Mouse (Mus musculus): Measurements from ENCODE around the gene Rad9b.

The Rad9b gene

GRCm38 (mm10) chr5:122285029-122285766 is 68.8 kb downstream of the Rad9b start:
- CTCF ChIA-PET: interaction anchor here (0.6 to 1.4 kb wide), 11 partner anchors 11 to 460 kb away, joined by 3 to 4 read pairs (median 3); partner anchors contain the start of genes Rad9b (in 1 of the 4) and Tctn1 (in 1 of the 4)
- POLR2A ChIA-PET: interaction anchor here (0.5 to 5.8 kb wide), 36 partner anchors 8 to 1861 kb away, joined by 3 to 65 read pairs (median 4); partner anchors contain the start of gene Tctn1 (in 2 of the 4)

- CTCF ChIA-PET: interaction anchor here in 1 of 4 experiments (1.4 kb wide), 1 partner anchor 59 kb away, joined by 4 read pairs; no protein-coding TSS in a partner anchor
Measured at GRCm38 (mm10) chr5:122284183-122285028, 69.6 kb downstream of the Rad9b start, which contains the start of gene Pptc7. Gene Pptc7 (plus strand): TSS chr5:122284365.

GRCm38 (mm10) chr5:122283828-122284182 is 70.2 kb downstream of the Rad9b start:
- CTCF ChIA-PET: no interaction called here
- POLR2A ChIA-PET: interaction anchor here in 2 of 4 experiments (0.8 to 1.4 kb wide), 3 partner anchors 8 to 176 kb away, joined by 3 to 5 read pairs (median 3); no protein-coding TSS in a partner anchor

More at GRCm38 (mm10) chr5:122284183-122285028, 69.6 kb downstream of the Rad9b start, which contains the start of gene Pptc7:
- POLR2A ChIA-PET: interaction anchor here in 3 of 4 experiments (0.5 to 5.8 kb wide), 15 partner anchors 8 to 1860 kb away, joined by 3 to 65 read pairs (median 4); partner anchors contain the start of gene Tctn1 (in 1 of the 3)

- POLR2A ChIA-PET: interaction anchor here in 3 of 4 experiments (0.7 to 2.4 kb wide), 5 partner anchors 12 to 67 kb away, joined by 3 to 9 read pairs (median 6); no protein-coding TSS in a partner anchor
Measured at GRCm38 (mm10) chr5:122280827-122281462, 73.1 kb downstream of the Rad9b start.

GRCm38 (mm10) chr5:122280422-122280826 is 73.6 kb downstream of the Rad9b start:
- ChIA-PET POLR2A (interaction anchor here in 3 of 4 experiments (0.7 to 2.4 kb wide), 5 partner anchors 13 to 239 kb away, joined by 3 to 9 read pairs (median 6); no protein-coding TSS in a partner anchor), CTCF (interaction anchor here in 1 of 4 experiments (1.0 kb wide), 1 partner anchor 16 kb away, joined by 4 read pairs; the partner anchor contains the start of gene Tctn1)

More at GRCm38 (mm10) chr5:122280827-122281462, 73.1 kb downstream of the Rad9b start:
- CTCF ChIA-PET: interaction anchor here in 2 of 4 experiments (0.6 to 1.0 kb wide), 2 partner anchors 11 to 17 kb away, joined by 3 to 4 read pairs; partner anchors contain the start of gene Tctn1 (in 1 of the 2)

- ChIA-PET POLR2A (interaction anchor here in 3 of 4 experiments (0.7 to 2.4 kb wide), 4 partner anchors 13 to 239 kb away, joined by 3 to 9 read pairs (median 6); no protein-coding TSS in a partner anchor), CTCF (interaction anchor here in 1 of 4 experiments (1.0 kb wide), 1 partner anchor 16 kb away, joined by 4 read pairs; the partner anchor contains the start of gene Tctn1)
Measured at GRCm38 (mm10) chr5:122279799-122280421, 74.1 kb downstream of the Rad9b start.

- ChIA-PET CTCF (no interaction called here), POLR2A (interaction anchor here in 2 of 4 experiments (1.7 to 8.6 kb wide), 3 partner anchors 9 to 15 kb away, joined by 6 to 89 read pairs (median 65); no protein-coding TSS in a partner anchor)
Measured at GRCm38 (mm10) chr5:122278946-122279345, 75.1 kb downstream of the Rad9b start.

- ChIA-PET CTCF (interaction anchor here (0.5 to 1.8 kb wide), 16 partner anchors 10 to 863 kb away, joined by 3 to 6 read pairs (median 3); partner anchors contain the start of genes Tctn1 (in 2 of the 4) and Arpc3 (in 1 of the 4)), POLR2A (interaction anchor here (0.5 to 8.6 kb wide), 50 partner anchors 9 to 1387 kb away, joined by 3 to 89 read pairs (median 5); partner anchors contain the start of genes Tctn1 (in 3 of the 4), Fam216a (in 2 of the 4), Ppp1cc (in 2 of the 4) and Rad9b (in 2 of the 4))
Measured at GRCm38 (mm10) chr5:122274785-122275184, 79.2 kb downstream of the Rad9b start.

Data from embryonic stem cell, embryonic (primary cell).